Mouse (Mus musculus) heart, postnatal 0 days (tissue): ENCODE data around the gene 1110004F10Rik. TPM values are rescaled to one million over a fixed set of nuclear protein-coding genes. Genes with fewer than 3 reads are reported as not detected.

Source experiments
- ATAC-seq: fragments of 200-750 bp; cut with Nextera tagmentation; 2 replicates; pipeline ENCODE4 v1.8.0; 2017; ENCODE audit warnings: low read depth, moderate number of reproducible peaks, moderate library complexity; ENCODE audit not compliant: insufficient read depth
- DNase-seq: peaks from one replicate; pipeline ENCODE4 v3.0.0-alpha.2; 2016; ENCODE audit warnings: low spot score
- H3K27ac ChIP-seq: fragments of 300-500 bp; sonication (generic); 2 replicates; pipeline ENCODE4 v1.5.1; 2014; ENCODE audit warnings: low read depth, mild to moderate bottlenecking
- H3K27me3 ChIP-seq: fragments of 300-500 bp; sonication (generic); 2 replicates; pipeline ENCODE4 v1.6.1; 2014; ENCODE audit warnings: low read length, mixed read lengths; ENCODE audit not compliant: control insufficient read depth, insufficient read depth
- H3K36me3 ChIP-seq: fragments of 300-500 bp; sonication (generic); replicated peaks from 2 replicates; pipeline ENCODE4 v1.6.1; 2014; ENCODE audit warnings: low read length, mixed read lengths; ENCODE audit not compliant: control insufficient read depth, insufficient read depth
- H3K4me1 ChIP-seq: fragments of 300-500 bp; sonication (generic); 2 replicates; pipeline ENCODE4 v1.6.1; 2014; ENCODE audit warnings: antibody characterized with exemption; ENCODE audit not compliant: control insufficient read depth, insufficient read depth
- H3K4me2 ChIP-seq: fragments of 300-500 bp; sonication (generic); 2 replicates; pipeline ENCODE4 v1.6.1; 2014; ENCODE audit warnings: low read depth, mild to moderate bottlenecking, low read length, moderate library complexity
- H3K4me3 ChIP-seq: fragments of 300-500 bp; sonication (generic); 2 replicates; pipeline ENCODE4 v1.5.1; 2014; ENCODE audit warnings: low read depth, low read length
- H3K9ac ChIP-seq: fragments of 300-500 bp; sonication (generic); replicated peaks from 2 replicates; pipeline ENCODE4 v1.6.1; 2014; ENCODE audit warnings: low read depth, low read length, mixed read lengths
- H3K9me3 ChIP-seq: fragments of 300-500 bp; sonication (generic); replicated peaks from 2 replicates; pipeline ENCODE4 v1.6.1; 2016; ENCODE audit warnings: low read length; ENCODE audit not compliant: control insufficient read depth
- CTCF ChIP-seq: IDR thresholded peaks from 2 replicates; pipeline ENCODE4 v1.5.1; 2016; ENCODE audit warnings: antibody characterized with exemption, control low read depth, low read depth
- EP300 ChIP-seq: IDR thresholded peaks from 2 replicates; pipeline ENCODE4 v1.6.1; 2016; ENCODE audit warnings: antibody characterized with exemption, low read depth
- WGBS: fragments of 180-500 bp; shearing (Covaris S2); extraction: QIAGEN DNeasy Blood & Tissue Kit; methylation state at CpG from one replicate; pipeline ENCODE4 v1.1.7; 2014; 5-methylcytosine and 5-hydroxymethylcytosine counted together
- polyA plus RNA-seq: library from polyadenylated mRNA; unstranded; fragments of >200 nt; fragmentation: Nextera tagmentation; extraction: Ambion mirVana; gene quantifications from 2 replicates; pipeline ENCODE4 v1.2.1, GENCODE M21; 2015
- total RNA-seq: library from RNA; depleted of rRNA; stranded (reverse); fragments of >200 nt; gene quantifications from 2 replicates; pipeline ENCODE4 v1.2.3, GENCODE M21; 2014; ENCODE audit warnings: low replicate concordance; rRNA removed

1110004F10Rik gene
- 66.5 and 87.7 TPM in 2 replicates for total RNA-seq
- 150 and 152 TPM in 2 replicates for polyA plus RNA-seq

DNA sequence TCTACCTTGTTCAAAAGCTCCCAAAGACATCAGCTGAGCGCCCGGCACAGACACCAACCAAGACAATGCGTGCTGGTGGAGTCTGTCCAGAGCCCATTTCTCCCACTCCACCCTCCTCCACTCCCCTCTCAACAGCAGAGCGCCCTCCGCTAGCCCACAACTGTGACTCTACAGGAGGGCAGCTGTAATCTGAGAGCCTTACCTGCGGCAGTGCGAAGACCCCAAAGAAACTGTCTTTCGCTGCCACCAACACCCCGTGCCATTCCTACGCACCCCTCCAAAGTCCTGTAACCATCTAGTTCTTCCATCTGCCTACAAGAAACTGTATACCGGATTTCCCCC, at the start of gene 1110004F10Rik:
Gene 1110004F10Rik (plus strand): TSS at position 202 of the 342 bp plus-strand sequence.
- H3K4me1 ChIP-seq: peaks cover 9% of the 10 kb centered on the region; the same call in 1 of the 2 replicates
- H3K4me3 ChIP-seq: peak within 1 kb of the TSS; percentile 57
- H3K4me2 ChIP-seq: peak within 1 kb of the TSS; percentile 98
- H3K27me3 ChIP-seq: peaks cover 22% of the 10 kb centered on the region
- no peak within 1 kb of the TSS for H3K27ac ChIP-seq
- ATAC-seq (no peak), DNase-seq (no peak)
- WGBS: 1% methylated on average over 11 of the region's 11 CpGs
- TF ChIP-seq EP300 (no peak), CTCF (no peak)
- H3K9me3 ChIP-seq: no peaks in the 10 kb centered on the region
- H3K36me3 ChIP-seq: no peaks in the 10 kb centered on the region
- peak within 1 kb of the TSS; percentile 44 for H3K9ac ChIP-seq

DNA sequence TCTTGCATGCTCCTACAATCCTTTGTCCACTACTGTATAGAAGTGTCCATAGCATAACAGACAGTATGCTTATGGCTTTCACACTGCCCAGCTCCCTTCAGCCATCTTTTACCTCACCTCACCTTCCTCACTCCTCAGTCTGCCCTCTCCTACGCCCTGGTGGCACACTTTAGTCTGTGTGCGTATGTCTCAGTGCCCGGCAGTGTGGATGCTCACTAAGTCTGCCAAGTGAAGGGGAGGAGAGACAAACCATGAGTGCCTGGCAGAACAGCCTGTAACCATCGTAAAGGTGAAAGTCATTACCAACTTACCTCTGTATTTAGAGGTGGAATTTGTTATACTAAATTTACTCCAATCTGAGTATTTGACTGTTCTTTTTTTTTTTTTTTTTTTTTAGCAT, 36.5 kb upstream of the 1110004F10Rik start:
- no peak for TF ChIP-seq EP300
- no peak for TF ChIP-seq CTCF
- DNase-seq: no peak
- WGBS: 81% methylated on average over 4 of the region's 4 CpGs
- no peaks in the 10 kb centered on the region for H3K36me3 ChIP-seq
- ATAC-seq: no peak
- H3K9me3 ChIP-seq: no peaks in the 10 kb centered on the region
- no peak overlapping the region for H3K4me3 ChIP-seq
- H3K4me1 ChIP-seq: 0 out of 2 replicates have a peak, but pooled peaks cover 13% of the 10 kb centered on the region
- H3K27me3 ChIP-seq: no peaks in the 10 kb centered on the region
- H3K27ac ChIP-seq: no peak overlapping the region
- no peak overlapping the region for H3K9ac ChIP-seq
- H3K4me2 ChIP-seq: no peak overlapping the region

DNA sequence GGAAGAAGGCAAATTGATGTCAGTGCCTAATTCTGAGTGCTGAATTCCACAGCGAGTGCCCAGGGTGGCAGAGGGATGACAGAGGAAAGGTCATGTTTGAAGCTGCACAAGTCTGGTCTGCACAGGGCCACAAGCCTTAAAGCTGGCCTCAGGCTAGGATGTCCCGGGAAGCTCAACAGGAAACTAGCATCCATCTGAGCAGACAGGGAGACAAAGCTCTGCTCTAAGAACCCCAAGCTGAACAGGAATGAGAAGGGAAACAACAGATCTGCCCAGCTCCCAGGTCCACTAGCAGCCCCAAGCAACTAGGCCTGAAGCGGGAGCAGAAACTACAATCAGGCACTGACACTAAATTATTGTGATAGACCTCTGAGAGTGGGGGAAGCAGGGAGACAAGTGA, 9.2 kb upstream of the 1110004F10Rik start:
- WGBS: 40% methylated on average over 3 of the region's 3 CpGs
- Histone ChIP-seq H3K36me3 (no peaks in the 10 kb centered on the region), H3K9me3 (no peaks in the 10 kb centered on the region), H3K9ac (peak overlapping the region; percentile 82), H3K27ac (peak overlapping the region; percentile 95), H3K4me2 (peak overlapping the region; percentile 83), H3K27me3 (no peaks in the 10 kb centered on the region), H3K4me1 (no peaks in the 10 kb centered on the region), H3K4me3 (peak overlapping the region; percentile 69)
- no peak for ATAC-seq
- TF ChIP-seq EP300 (no peak), CTCF (no peak)
- DNase-seq: no peak

DNA sequence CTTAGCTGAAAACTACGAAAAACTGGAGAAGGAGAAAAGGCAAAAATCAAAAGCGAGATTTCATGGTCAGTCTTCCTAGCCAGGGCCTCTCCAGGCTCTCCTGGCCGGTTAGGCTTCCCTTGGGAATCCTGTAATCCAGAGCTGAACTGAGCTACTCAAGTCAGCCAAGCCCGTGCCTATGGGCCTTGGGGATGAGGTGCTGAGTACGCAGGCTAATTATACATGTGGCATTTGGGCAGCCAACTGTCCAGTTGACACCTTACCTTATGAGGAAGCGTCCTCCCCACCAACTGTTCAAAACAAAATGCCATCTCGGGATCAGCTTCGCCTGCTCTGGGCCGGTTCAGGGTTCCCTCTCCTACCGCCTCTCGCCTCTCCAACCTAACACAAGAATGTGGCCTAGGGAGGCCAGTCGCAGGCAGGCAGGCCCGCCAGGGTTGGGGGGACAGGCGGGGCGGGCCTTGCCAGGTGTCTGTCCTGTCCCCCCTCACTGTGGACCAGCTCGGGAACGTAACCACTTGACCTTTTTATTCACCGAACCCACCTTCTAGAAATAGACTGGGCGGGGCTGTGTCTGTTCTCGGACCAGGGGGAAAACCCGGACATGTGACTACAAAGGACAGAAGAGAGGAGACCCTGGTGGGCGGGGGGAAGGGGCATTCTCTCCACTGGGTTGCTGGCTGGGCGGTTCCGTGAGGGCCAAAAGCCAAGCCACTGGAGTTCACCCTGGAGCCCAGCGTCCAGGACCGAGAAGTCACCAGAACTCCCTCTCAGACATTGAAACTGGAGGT, 8.4 kb upstream of the 1110004F10Rik start:
- ATAC-seq: peak; percentile 69
- WGBS: 11% methylated on average over 26 of the region's 26 CpGs
- H3K4me2 ChIP-seq: peak overlapping the region; percentile 83

DNA sequence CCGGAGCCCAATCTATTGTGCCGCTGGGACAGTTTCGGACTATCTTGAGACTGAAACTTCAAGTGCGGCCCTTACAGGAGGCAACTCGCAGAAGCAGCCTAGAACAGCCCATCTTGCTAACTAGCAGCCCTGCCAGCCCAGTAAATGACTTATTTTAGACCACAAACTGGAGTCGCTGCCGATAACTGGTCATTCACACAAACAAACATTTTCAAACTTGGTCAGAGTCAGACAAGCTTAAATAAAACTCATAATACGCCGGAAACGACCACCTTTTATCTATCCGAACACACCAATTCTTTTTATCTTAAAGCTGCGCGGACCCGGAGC, 7.8 kb upstream of the 1110004F10Rik start:
- H3K27me3 ChIP-seq: 0 out of 2 replicates have a peak, but pooled peaks cover 6% of the 10 kb centered on the region
- DNase-seq: no peak
- no peaks in the 10 kb centered on the region for H3K36me3 ChIP-seq
- peak overlapping the region; percentile 95 for H3K27ac ChIP-seq
- H3K9me3 ChIP-seq: no peaks in the 10 kb centered on the region
- H3K9ac ChIP-seq: peak overlapping the region; percentile 82
- no peaks in the 10 kb centered on the region for H3K4me1 ChIP-seq
- H3K4me3 ChIP-seq: peak overlapping the region; percentile 69
- TF ChIP-seq EP300: no peak
- no peak for TF ChIP-seq CTCF
- 1% methylated on average over 14 of the region's 14 CpGs for WGBS
- no peak; the same call in 1 of the 2 replicates for ATAC-seq
- H3K4me2 ChIP-seq: peak overlapping the region; percentile 83

More for the DNA sequence above, 8.4 kb upstream of the 1110004F10Rik start:
- 0 out of 2 replicates have a peak, but pooled peaks cover 3% of the 10 kb centered on the region for H3K27me3 ChIP-seq
- H3K4me1 ChIP-seq: no peaks in the 10 kb centered on the region
- peak; percentile 86 for DNase-seq
- no peaks in the 10 kb centered on the region for H3K9me3 ChIP-seq
- peak overlapping the region; percentile 82 for H3K9ac ChIP-seq
- H3K4me3 ChIP-seq: peak overlapping the region; percentile 69
- H3K27ac ChIP-seq: peak overlapping the region; percentile 95
- 0 out of 2 replicates have a peak, but pooled peaks have one; percentile 48 for TF ChIP-seq EP300
- TF ChIP-seq CTCF: no peak
- no peaks in the 10 kb centered on the region for H3K36me3 ChIP-seq
